Comparison of ENCODE assay signal across 14 mouse cellular contexts in the genomic region with DNA sequence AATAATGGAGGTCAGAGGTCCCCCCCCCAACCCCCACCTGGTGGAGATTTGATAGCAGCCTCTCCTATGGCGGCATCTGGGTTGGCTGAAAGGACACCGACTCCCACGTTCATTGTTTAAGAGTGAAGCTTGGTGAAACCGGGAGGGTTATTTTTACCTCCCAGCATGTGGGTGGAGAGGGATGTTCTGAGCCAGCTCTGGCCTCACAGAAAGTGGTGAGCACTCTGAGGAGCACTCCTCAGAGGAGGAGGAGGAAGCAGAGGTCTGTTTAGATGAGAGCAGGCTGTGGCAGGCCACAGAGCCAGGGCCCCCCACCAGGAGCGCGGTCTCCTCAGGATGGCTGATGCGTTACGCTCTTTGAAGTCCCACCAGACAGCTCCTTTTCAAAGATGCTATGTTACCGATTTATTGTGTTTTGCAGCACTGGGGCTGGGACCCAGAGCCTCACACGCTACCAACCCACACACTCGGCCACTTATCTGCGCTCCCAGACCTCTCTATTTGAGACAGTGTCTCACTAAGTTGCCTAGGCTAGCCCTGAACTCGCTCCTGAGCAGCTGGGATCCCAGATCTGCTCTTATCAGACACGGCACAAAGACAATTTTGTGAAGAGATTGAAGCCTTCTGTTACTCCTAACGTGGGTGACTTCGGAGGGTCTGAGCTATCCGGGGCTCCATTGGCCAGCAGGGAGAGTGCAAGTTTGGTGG. TPM values are rescaled to one million over a fixed set of nuclear protein-coding genes. Genes with fewer than 3 reads are reported as not detected.
DNase-seq lines count a peak whose midpoint lies in the region; ATAC-seq and TF ChIP-seq lines count a peak whose summit lies in the region.
"Had no signal": no experiment of that assay in that cellular context is flagged by ENCODE, and none has a peak within 500 bp of the region (broad histone marks: within the 10 kb centered on the region; RNA-seq: fewer than 3 reads in every experiment).

No protein-coding gene starts in this region.

- no peaks in the 10 kb centered on the region for H3K27me3 ChIP-seq in forebrain, embryonic 10.5 days (ENCODE audit: poor library complexity, severe bottlenecking)
- no peaks in the 10 kb centered on the region for H3K27me3 ChIP-seq in forebrain, postnatal 0 days (ENCODE audit: insufficient read depth, low read length)
- no peaks in the 10 kb centered on the region for H3K27me3 ChIP-seq in liver, postnatal 0 days (ENCODE audit: insufficient read depth, low read length)
- no peaks in the 10 kb centered on the region for H3K27me3 ChIP-seq in liver, embryonic 14.5 days (ENCODE audit: control insufficient read depth, insufficient read depth, low read length)
- H3K27me3 ChIP-seq in intestine, embryonic 16.5 days (replicated peaks; ENCODE audit: control insufficient read depth, insufficient read depth, low read length) = no peaks in the 10 kb centered on the region
- H3K27me3 ChIP-seq: forebrain, embryonic 12.5 days; heart, embryonic 13.5 days; limb, embryonic 12.5 days; neural tube, embryonic 12.5 days had no signal

- no peak for ATAC-seq in forebrain, postnatal 0 days
- no peak for ATAC-seq in liver, postnatal 0 days
- peak; percentile 57 for ATAC-seq in liver, embryonic 14.5 days (ENCODE audit: insufficient read depth)
- no peak for ATAC-seq in intestine, embryonic 16.5 days

- peaks cover 48% of the 10 kb centered on the region for H3K4me1 ChIP-seq in forebrain, embryonic 10.5 days
- H3K4me1 ChIP-seq in forebrain, postnatal 0 days (ENCODE audit: insufficient read depth) = no peaks in the 10 kb centered on the region
- H3K4me1 ChIP-seq in liver, postnatal 0 days (ENCODE audit: insufficient read depth) = peaks cover 9% of the 10 kb centered on the region
- peaks cover 0 to 21% of the 10 kb centered on the region in 2 experiments; a peak in 3 of 4 replicates for H3K4me1 ChIP-seq in liver, embryonic 14.5 days (replicated peaks; ENCODE audit: control insufficient read depth in 2 of 2, insufficient read depth in 2 of 2, low read length in 1 of 2)
- H3K4me1 ChIP-seq in intestine, embryonic 16.5 days (ENCODE audit: control insufficient read depth, insufficient read depth, low read length) = no peaks in the 10 kb centered on the region

- H3K4me3 ChIP-seq in forebrain, embryonic 10.5 days = no peak overlapping the region
- H3K4me3 ChIP-seq in forebrain, postnatal 0 days (ENCODE audit: low read depth, low read length) = no peak overlapping the region
- H3K4me3 ChIP-seq in liver, postnatal 0 days (ENCODE audit: low read depth, low read length) = no peak overlapping the region
- H3K4me3 ChIP-seq in liver, embryonic 14.5 days (ENCODE audit: insufficient read depth in 1 of 2, low read depth in 2 of 2, low read length in 2 of 2) = no peak overlapping the region
- H3K4me3 ChIP-seq in intestine, embryonic 16.5 days (ENCODE audit: low read length) = no peak overlapping the region
- H3K4me3 ChIP-seq: forebrain, embryonic 12.5 days; heart, embryonic 13.5 days; limb, embryonic 12.5 days; neural tube, embryonic 12.5 days had no signal

- no peak for TF ChIP-seq EP300 in liver, postnatal 0 days (IDR thresholded peaks at IDR 0.05; ENCODE audit: low read depth)
- TF ChIP-seq EP300 in liver, embryonic 14.5 days (IDR thresholded peaks at IDR 0.05; ENCODE audit: low read depth) = peak; percentile 50

- no peak for DNase-seq in forebrain, embryonic 10.5 days (ENCODE audit: extremely low spot score, low spot score)
- no peak for DNase-seq in forebrain, postnatal 0 days
- peak; percentile 40 for DNase-seq in liver
- no peak for DNase-seq in liver, postnatal 0 days
- peak; percentile 62 to 73 for DNase-seq in frontal cortex, postnatal 36 days (ENCODE audit: low spot score in 2 of 2)
- peak; percentile 24 to 47 (median 40) for DNase-seq in liver, embryonic 14.5 days (ENCODE audit: low read depth in 3 of 3, low spot score in 3 of 3)
- DNase-seq in urinary bladder, adult 18-20 months (ENCODE audit: low spot score in 2 of 2) = no peak

- H3K4me2 ChIP-seq in forebrain, postnatal 0 days (ENCODE audit: low read depth) = no peak overlapping the region
- no peak overlapping the region for H3K4me2 ChIP-seq in liver, postnatal 0 days (ENCODE audit: low read depth, low read length)
- no peak overlapping the region for H3K4me2 ChIP-seq in liver, embryonic 14.5 days (ENCODE audit: low read depth)
- H3K4me2 ChIP-seq in intestine, embryonic 16.5 days (ENCODE audit: low read depth, low read length) = no peak overlapping the region
- H3K4me2 ChIP-seq: forebrain, embryonic 12.5 days; heart, embryonic 13.5 days; limb, embryonic 12.5 days; neural tube, embryonic 12.5 days had no signal

- H3K9ac ChIP-seq in forebrain, postnatal 0 days = no peak overlapping the region
- no peak overlapping the region for H3K9ac ChIP-seq in liver, postnatal 0 days (replicated peaks)
- H3K9ac ChIP-seq in liver, embryonic 14.5 days (replicated peaks) = no peak overlapping the region
- H3K9ac ChIP-seq in intestine, embryonic 16.5 days (ENCODE audit: low read depth, low read length) = no peak overlapping the region
- H3K9ac ChIP-seq: forebrain, embryonic 12.5 days; heart, embryonic 13.5 days; limb, embryonic 12.5 days; neural tube, embryonic 12.5 days had no signal

- no peaks in the 10 kb centered on the region for H3K36me3 ChIP-seq in forebrain, embryonic 10.5 days (replicated peaks)
- H3K36me3 ChIP-seq in forebrain, postnatal 0 days (ENCODE audit: insufficient read depth) = no peaks in the 10 kb centered on the region
- no peaks in the 10 kb centered on the region for H3K36me3 ChIP-seq in liver, postnatal 0 days (replicated peaks; ENCODE audit: insufficient read depth, low read length)
- H3K36me3 ChIP-seq in liver, embryonic 14.5 days (replicated peaks; ENCODE audit: control insufficient read depth, insufficient read depth, low read depth) = no peaks in the 10 kb centered on the region
- no peaks in the 10 kb centered on the region for H3K36me3 ChIP-seq in intestine, embryonic 16.5 days (ENCODE audit: control insufficient read depth, insufficient read depth, low read length)
- H3K36me3 ChIP-seq: forebrain, embryonic 12.5 days; heart, embryonic 13.5 days; limb, embryonic 12.5 days; neural tube, embryonic 12.5 days had no signal

- H3K27ac ChIP-seq in forebrain, embryonic 10.5 days = peak overlapping the region; percentile 48; the same call in 1 of the 2 replicates
- no peak overlapping the region for H3K27ac ChIP-seq in forebrain, postnatal 0 days (ENCODE audit: low read depth, low read length)
- H3K27ac ChIP-seq in liver, postnatal 0 days (ENCODE audit: low read depth) = no peak overlapping the region
- no peak overlapping the region for H3K27ac ChIP-seq in liver, embryonic 14.5 days
- H3K27ac ChIP-seq in intestine, embryonic 16.5 days (ENCODE audit: low read length) = no peak overlapping the region
- H3K27ac ChIP-seq: forebrain, embryonic 12.5 days; heart, embryonic 13.5 days; macrophage; neural tube, embryonic 12.5 days had no signal

- H3K9me3 ChIP-seq in forebrain, embryonic 10.5 days = no peaks in the 10 kb centered on the region
- H3K9me3 ChIP-seq in forebrain, postnatal 0 days (ENCODE audit: low read length) = no peaks in the 10 kb centered on the region
- H3K9me3 ChIP-seq in liver, postnatal 0 days (ENCODE audit: low read length) = no peaks in the 10 kb centered on the region
- H3K9me3 ChIP-seq in liver, embryonic 14.5 days (ENCODE audit: control insufficient read depth, low read length) = no peaks in the 10 kb centered on the region
- H3K9me3 ChIP-seq in intestine, embryonic 16.5 days (ENCODE audit: control insufficient read depth, low read length) = no peaks in the 10 kb centered on the region
- H3K9me3 ChIP-seq: forebrain, embryonic 12.5 days; heart, embryonic 13.5 days; limb, embryonic 12.5 days; neural tube, embryonic 12.5 days had no signal

- TF ChIP-seq CTCF in forebrain, postnatal 0 days (IDR thresholded peaks at IDR 0.05; ENCODE audit: low read depth) = no peak
- no peak for TF ChIP-seq CTCF in liver, postnatal 0 days (IDR thresholded peaks at IDR 0.05; ENCODE audit: low read depth)
- TF ChIP-seq CTCF in liver, embryonic 14.5 days (IDR thresholded peaks at IDR 0.05; ENCODE audit: low read depth) = no peak

- 70% methylated on average over 17 of the region's 17 CpGs for WGBS in forebrain, embryonic 10.5 days
- 61% methylated on average over 17 of the region's 17 CpGs for WGBS in forebrain, postnatal 0 days
- 41% methylated on average over 17 of the region's 17 CpGs for WGBS in liver, postnatal 0 days (ENCODE audit: insufficient replicate concordance)
- 17% methylated on average over 17 of the region's 17 CpGs for WGBS in liver, embryonic 14.5 days (ENCODE audit: insufficient replicate concordance)
- 61% methylated on average over 17 of the region's 17 CpGs for WGBS in intestine, embryonic 16.5 days

RNA-seq across cellular contexts. Expression of gene Laptm5, which starts 3.6 kb away (rescaled TPM):
- 16.7 and 17.1 TPM in 2 replicates for polyA plus RNA-seq in forebrain, embryonic 10.5 days (2016; fragmentation: Nextera tagmentation; extraction: Ambion mirVana)
- 17.5 and 25.5 TPM in 2 replicates for total RNA-seq in forebrain, postnatal 0 days (2014; rRNA removed)
- polyA plus RNA-seq in forebrain, postnatal 0 days (2015; fragmentation: Nextera tagmentation; extraction: Ambion mirVana) = 30.2 and 34.3 TPM in 2 replicates
- 109 and 113 TPM in 2 replicates for polyA plus RNA-seq in liver, postnatal 0 days (2015; fragmentation: Nextera tagmentation; extraction: Ambion mirVana)
- polyA plus RNA-seq in liver, embryonic 14.5 days (2012; rRNA removed) = 31.0 and 47.7 TPM in 2 replicates
- 59.4 and 64.3 TPM in 2 replicates for polyA plus RNA-seq in liver, embryonic 14.5 days (2014; fragmentation: Nextera tagmentation; extraction: Ambion mirVana)
- 33.1 and 38.7 TPM in 2 replicates for polyA plus RNA-seq in intestine, embryonic 16.5 days (2015; fragmentation: Nextera tagmentation; extraction: Ambion mirVana)

RNA-seq across cellular contexts. Expression of gene Matn1, which starts 34.9 kb away (rescaled TPM):
- not detected in 2 replicates for polyA plus RNA-seq in forebrain, embryonic 10.5 days (2016; fragmentation: Nextera tagmentation; extraction: Ambion mirVana)
- total RNA-seq in forebrain, postnatal 0 days (2014; rRNA removed) = 0.24 and 0.38 TPM in 2 replicates
- 0.16 and 0.27 TPM in 2 replicates for polyA plus RNA-seq in forebrain, postnatal 0 days (2015; fragmentation: Nextera tagmentation; extraction: Ambion mirVana)
- 0.05 TPM in 1 of 2 replicates, not detected in the other for polyA plus RNA-seq in liver, postnatal 0 days (2015; fragmentation: Nextera tagmentation; extraction: Ambion mirVana)
- 0.04 and 0.13 TPM in 2 replicates for polyA plus RNA-seq in liver, embryonic 14.5 days (2012; rRNA removed)
- polyA plus RNA-seq in liver, embryonic 14.5 days (2014; fragmentation: Nextera tagmentation; extraction: Ambion mirVana) = 0.08 TPM in 1 of 2 replicates, not detected in the other
- polyA plus RNA-seq in intestine, embryonic 16.5 days (2015; fragmentation: Nextera tagmentation; extraction: Ambion mirVana) = not detected in 2 replicates
- total RNA-seq: common myeloid progenitor, adult 5-6 weeks had no signal
- polyA plus RNA-seq: heart, embryonic 13.5 days had no signal

Comparison
In these comparisons a context has a peak if more than half of its experiments do, and no peak if none do; other contexts are left out.
1. DNase-seq: peak in liver (single experiment), frontal cortex, postnatal 36 days (2 of 2) and liver, embryonic 14.5 days (3 of 3); none in forebrain, embryonic 10.5 days (single experiment), forebrain, postnatal 0 days (single experiment), liver, postnatal 0 days (single experiment) and urinary bladder, adult 18-20 months (0 of 2).